Mouse (Mus musculus): ENCODE measurements at regions not wholly inside any gene's neighbourhood (a gene's known extent, or its start where the extent isn't known, plus 50 kb on each side); places are given as distances from the start of the nearest gene placed in this dataset.
A peak's percentile ranks its signal among the peaks of the same experiment; 100 is the strongest.

DNA sequence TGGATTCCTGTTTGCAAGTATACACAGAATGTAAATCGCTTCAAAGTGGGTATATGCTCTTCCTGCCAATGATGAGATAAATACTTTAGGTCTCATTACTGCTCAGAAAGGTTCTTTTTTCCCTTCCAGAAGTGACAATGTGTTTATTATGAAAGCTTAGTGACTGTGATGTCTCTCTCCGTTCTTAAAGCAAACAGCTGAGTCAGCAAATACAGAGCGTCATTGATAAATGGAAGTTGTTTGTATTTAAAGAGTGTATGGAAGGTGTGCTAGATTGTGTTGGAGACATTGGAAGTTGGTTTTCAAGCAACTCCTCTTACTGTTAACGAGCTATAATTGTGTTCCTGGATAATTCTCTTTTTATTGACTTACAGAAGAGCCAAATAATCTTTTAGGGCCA is 408.0 kb downstream of the Prr30 start:
- DNase-seq (ENCODE audit: low spot score): no peak

- no peak for DNase-seq (ENCODE audit: low spot score)
These were observed 418.2 kb downstream of the Prr30 start for GRCm38 (mm10) chr14:100781882-100782281.

- DNase-seq (ENCODE audit: low spot score): no peak
These were observed 446.2 kb downstream of the Prr30 start for GRCm38 (mm10) chr14:100753951-100754350.

DNA sequence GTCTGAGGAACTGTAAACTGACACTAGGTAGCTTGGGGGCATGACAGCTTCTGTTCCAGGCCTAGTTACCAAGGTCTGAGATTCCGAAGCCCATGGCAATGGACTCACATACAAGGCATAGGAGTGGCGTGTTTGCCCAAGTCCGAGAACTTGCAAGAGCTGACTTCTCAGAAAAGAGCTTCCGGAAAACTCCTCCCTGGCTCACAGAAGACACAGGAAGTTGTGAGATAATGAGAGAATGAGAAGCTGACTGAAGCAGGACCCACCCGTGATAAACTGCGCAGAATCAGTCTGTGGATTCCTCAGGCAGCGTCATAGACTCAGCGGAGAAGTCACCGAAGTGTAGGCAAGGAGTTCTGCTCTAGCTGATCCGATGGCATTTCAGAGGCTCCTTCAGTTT is 447.4 kb downstream of the Prr30 start:
- no peak for DNase-seq (ENCODE audit: low spot score)

- DNase-seq (ENCODE audit: low spot score): peak; percentile 22
These were observed 450.2 kb downstream of the Prr30 start for GRCm38 (mm10) chr14:100749737-100750541.

DNA sequence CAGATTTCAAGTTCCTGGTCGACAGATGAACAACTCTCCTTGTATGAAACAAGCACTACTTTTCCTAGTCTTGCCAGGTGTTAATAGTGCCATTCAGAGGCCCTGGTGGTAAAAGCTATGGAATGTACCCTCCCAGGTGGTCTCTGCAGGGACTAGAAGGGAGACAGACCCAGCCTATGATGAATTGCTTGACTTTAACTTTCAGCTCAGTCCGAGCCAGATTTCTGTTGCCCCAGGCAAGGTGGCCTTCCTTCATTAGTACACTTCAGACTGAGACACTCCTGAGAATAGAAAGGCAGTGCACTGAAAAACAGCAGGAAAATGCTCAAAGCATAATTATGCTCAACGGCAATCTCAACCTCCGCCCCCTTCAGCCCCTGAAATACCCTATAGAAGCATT is 450.8 kb upstream of the Klf12 start:
- no peak for DNase-seq (ENCODE audit: low spot score)

- DNase-seq (ENCODE audit: low spot score): no peak
These were observed 444.0 kb upstream of the Klf12 start for GRCm38 (mm10) chr14:100728433-100728832.

DNA sequence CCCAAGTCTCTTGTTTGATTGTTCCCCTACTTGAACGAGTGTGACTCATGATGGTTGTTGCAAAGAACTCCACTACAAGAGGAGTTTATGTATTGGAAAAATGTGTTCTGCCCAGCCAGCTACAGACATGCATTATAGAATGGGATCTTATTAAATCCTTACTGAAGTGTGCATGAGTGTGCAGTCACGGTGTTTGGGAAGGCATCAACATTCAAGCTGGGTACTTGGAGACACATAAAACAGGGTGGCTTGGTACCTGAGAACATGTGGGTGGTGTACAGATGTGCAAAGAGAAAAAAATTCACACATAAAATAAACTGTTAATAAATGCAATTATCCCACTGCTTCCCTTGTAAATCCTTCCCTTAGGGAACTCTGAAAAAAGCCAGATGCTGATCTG is 443.2 kb upstream of the Klf12 start:
- DNase-seq (ENCODE audit: low spot score): no peak

- no peak for DNase-seq (ENCODE audit: low spot score)
These were observed 440.5 kb upstream of the Klf12 start for GRCm38 (mm10) chr14:100724962-100725361.

DNA sequence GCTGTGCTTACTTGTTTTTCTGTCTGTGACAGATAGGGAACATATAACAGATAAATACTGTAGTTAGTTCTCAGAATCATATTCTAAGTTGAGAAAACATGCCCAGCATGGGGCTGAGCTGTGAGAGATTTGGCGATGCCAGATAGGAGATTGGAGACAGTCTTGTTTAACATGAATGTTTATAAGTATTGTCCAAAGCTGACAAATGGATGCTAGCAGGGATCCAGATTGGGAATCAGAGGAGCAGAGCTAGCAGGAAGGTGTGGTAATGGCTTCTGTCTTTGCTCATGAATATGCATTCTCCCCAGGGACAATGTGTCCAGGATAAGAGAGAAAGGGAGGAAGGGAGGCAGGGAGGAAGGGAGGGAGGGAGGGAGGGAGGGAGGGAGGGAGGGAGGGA is 436.2 kb upstream of the Klf12 start:
- no peak for DNase-seq (ENCODE audit: low spot score)

- no peak for DNase-seq (ENCODE audit: low spot score)
These were observed 430.5 kb upstream of the Klf12 start for GRCm38 (mm10) chr14:100714952-100715351.

DNA sequence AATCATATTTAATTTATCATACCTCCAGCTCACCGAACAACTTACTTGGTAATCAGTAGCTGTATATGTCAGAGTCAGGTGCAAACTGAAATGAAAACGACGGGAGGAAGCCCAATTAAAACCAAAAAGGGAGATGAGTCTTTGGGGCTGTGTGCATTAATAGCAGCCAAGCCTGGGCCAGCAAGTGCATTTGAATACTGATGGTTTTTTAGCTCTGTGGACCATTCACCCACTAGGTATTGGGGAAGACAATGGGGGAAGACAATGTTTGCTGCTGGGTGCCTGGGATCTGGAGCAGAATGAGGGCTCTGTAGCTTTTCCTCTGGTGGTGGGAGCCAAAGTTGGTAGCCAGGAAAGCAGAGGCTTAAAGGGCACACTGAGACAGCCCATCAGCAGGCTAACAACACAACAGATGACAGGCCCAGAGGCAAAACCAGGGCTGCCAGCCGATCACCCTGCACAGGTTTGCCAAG is 429.6 kb upstream of the Klf12 start:
- DNase-seq (ENCODE audit: low spot score): no peak

GRCm38 (mm10) chr14:100713592-100713991 is 429.1 kb upstream of the Klf12 start:
- DNase-seq (ENCODE audit: low spot score): no peak

DNA sequence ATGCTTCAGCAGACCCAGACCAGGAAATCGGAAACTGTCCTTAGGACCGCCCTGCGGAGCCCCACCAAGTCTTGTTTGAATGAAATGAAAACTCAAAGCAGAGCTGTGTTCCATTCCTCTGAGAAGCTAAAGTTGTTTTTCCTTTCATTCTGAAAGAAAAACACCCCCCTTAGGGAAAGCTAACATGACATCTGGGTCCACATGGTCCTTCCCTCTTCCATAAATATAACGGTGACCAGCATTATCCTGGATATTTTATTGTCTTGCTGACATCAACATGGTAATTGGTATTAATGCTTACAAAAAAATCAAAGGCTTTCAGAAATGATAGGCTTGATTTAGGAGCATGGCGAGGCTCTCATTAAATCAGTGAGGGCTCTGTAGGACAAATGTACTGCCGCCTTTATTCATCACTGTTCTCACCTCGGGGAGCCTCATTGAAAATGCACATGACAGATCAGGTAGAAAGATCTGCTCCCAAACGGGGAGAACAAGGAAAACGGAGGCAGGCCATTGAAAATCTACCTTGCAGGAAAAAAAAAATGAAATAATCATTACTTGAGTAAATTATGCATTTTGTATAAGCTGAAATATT is 381.0 kb upstream of the Klf12 start:
- no peak for DNase-seq (ENCODE audit: low spot score)

GRCm38 (mm10) chr14:100664180-100664579 is 379.7 kb upstream of the Klf12 start:
- no peak for DNase-seq (ENCODE audit: low spot score)

- no peak for DNase-seq (ENCODE audit: low spot score)
These were observed 357.6 kb upstream of the Klf12 start for GRCm38 (mm10) chr14:100642076-100642475.

DNA sequence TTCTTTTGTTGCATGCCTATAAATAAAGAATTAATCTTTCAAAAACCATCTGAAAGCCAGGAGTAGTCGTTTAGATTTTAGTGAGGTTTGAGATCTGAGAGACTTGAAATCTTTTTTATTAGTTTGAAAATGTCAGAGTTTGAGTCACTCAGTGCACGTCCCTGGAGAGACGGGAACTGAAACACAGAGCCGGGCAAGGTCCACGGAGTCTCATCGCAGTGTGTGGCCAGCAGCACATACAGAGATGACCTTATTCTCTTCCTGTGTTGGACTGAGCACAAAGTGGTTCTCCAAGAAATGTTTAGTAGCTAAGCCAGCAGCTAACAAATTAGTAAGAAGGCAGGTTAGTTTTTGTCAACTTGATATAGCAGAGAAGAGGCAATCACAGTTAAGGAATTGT is 350.0 kb upstream of the Klf12 start:
- DNase-seq (ENCODE audit: low spot score): no peak

DNA sequence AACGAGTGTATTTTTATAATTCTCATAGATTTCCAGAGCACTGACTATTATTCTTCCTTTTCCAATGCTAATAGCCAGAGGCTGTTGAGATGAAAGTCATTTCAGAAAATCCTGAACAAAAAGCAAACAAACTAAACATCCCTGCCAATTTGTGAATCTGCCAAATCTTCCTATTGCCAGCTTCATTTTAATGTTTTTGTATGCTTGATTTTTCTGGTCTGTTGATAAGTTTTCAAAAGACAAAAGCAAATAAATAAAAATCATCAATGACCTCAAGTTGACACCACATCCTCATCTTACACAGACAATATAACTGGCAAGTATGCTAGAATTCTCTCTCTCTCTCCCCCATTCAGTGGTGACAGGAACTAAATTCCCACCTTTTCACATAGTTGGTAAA is 347.2 kb upstream of the Klf12 start:
- DNase-seq (ENCODE audit: low spot score): no peak

- DNase-seq (ENCODE audit: low spot score): no peak
These were observed 345.7 kb upstream of the Klf12 start for GRCm38 (mm10) chr14:100630197-100630596.

DNA sequence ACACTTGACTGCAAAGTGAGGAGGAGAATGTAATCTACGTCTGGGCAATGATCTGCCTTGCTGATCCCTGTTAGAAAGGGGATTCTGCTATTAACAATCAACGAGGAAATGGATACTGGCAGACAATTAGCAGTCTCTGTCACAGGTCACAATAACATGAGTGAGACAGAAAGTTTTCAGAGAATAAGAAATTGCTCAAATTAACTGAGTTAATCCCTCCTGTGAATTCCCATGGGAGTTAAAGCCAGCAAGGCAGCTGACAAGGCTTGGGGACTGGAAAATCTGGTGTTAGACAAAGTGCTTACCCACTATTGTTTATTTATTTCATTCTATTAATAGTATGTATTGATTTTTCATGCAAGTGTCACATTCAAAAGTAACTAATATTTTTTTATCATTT is 343.0 kb upstream of the Klf12 start:
- DNase-seq (ENCODE audit: low spot score): no peak

DNA sequence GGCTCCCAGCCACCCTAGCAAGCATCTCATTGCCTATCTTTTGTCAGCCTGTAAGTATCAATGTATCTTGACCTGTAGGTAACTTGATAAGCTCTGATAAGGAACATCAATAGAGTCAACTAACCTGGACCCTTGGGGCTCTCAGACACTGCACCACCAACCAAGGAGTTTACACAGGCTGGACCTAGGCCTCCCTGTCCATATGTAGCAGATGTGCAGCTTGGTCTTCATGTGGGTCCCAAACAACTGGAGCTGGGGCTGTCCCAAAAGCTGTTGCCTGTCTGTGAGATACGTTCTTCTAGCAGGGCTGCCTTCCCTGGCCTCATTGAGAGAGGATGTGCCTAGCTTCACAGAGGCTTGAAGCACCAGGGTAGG is 335.2 kb upstream of the Klf12 start:
- DNase-seq (ENCODE audit: low spot score): no peak

DNA sequence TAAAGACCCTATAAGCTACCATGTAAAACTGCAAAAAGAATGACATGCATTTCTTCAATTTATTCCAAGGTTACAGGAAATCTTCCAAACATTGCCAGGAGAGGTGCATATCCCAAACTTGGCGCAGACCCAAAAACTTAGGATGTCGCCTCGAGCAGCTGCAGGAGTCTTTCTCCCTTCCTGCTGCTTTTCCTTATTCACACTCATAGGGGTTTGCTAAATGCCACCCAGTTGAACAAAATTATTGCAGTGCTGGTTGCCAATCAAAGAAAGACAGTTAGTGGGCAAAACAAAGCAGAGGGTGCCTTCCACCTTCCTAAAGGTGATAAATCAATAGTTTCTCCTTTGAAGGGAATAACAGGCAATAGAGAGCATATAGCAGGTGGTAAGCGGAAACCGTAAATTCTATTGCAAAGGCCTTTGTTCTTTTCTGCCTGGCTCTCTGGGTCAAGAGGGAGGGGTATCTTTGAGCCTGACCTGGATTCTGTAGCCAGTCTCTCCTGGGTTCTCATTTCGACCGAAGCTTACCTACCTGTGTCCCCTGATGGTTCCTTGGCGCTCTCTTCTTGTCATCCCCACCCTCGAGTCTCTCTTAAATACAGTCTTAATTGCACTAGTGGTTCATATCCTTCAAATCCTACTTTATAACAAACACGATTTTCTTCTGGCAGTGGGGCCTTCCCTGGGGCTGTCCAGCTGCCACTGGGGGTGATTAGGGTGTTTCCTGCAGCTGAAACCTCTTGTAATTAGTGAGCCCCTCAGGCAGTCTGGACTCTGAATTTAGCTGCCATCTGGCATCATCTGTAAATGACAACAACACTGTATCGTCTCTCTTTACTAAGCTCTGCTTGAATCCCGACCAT is 334.5 kb upstream of the Klf12 start:
- no peak for DNase-seq (ENCODE audit: low spot score)
